Mouse (Mus musculus) embryonic facial prominence, embryonic 10.5 days (tissue): ENCODE measurements around the gene Ghrhr. TPM values are rescaled to one million over a fixed set of nuclear protein-coding genes. Genes with fewer than 3 reads are reported as not detected.

Experiments used
- DNase-seq: peaks from one replicate; pipeline ENCODE4 v3.0.0-alpha.2; 2017; ENCODE audit warnings: low spot score
- H3K27ac ChIP-seq: fragments of 300-500 bp; sonication (generic); replicated peaks from 2 replicates; pipeline ENCODE4 v1.5.1; 2016; ENCODE audit warnings: mild to moderate bottlenecking
- H3K27me3 ChIP-seq: fragments of 300-500 bp; sonication (generic); replicated peaks from 2 replicates; pipeline ENCODE4 v1.6.1; 2016; ENCODE audit warnings: low read depth, mild to moderate bottlenecking; ENCODE audit not compliant: poor library complexity, severe bottlenecking
- H3K36me3 ChIP-seq: fragments of 300-500 bp; sonication (generic); replicated peaks from 2 replicates; pipeline ENCODE4 v1.6.1; 2016; ENCODE audit warnings: mild to moderate bottlenecking, moderate library complexity
- H3K4me1 ChIP-seq: fragments of 300-500 bp; sonication (generic); 2 replicates; pipeline ENCODE4 v1.6.1; 2016
- H3K4me3 ChIP-seq: fragments of 300-500 bp; sonication (generic); 2 replicates; pipeline ENCODE4 v1.5.1; 2016; ENCODE audit warnings: mild to moderate bottlenecking, moderate library complexity
- H3K9me3 ChIP-seq: fragments of 300-500 bp; sonication (generic); 2 replicates; pipeline ENCODE4 v1.6.1; 2016; ENCODE audit warnings: mild to moderate bottlenecking
- WGBS: fragments of 180-500 bp; shearing (Covaris S2); methylation state at CpG from one replicate; pipeline ENCODE4 v1.1.7; 2016; 5-methylcytosine and 5-hydroxymethylcytosine counted together
- polyA plus RNA-seq: library from polyadenylated mRNA; unstranded; fragments of >200 nt; fragmentation: Nextera tagmentation; extraction: Ambion mirVana; gene quantifications from 2 replicates; pipeline ENCODE4 v1.2.1, GENCODE M21; 2016

Ghrhr gene
- polyA plus RNA-seq, 1 experiment from 2014 or later = not detected

GRCm38 (mm10) chr6:55355575-55355974 lies 20.5 kb upstream of the Ghrhr start:
- H3K27me3 ChIP-seq = no peaks in the 10 kb centered on the region
- 86% methylated on average over 7 of the region's 7 CpGs for WGBS
- H3K4me3 ChIP-seq = no peak overlapping the region
- DNase-seq = no peak
- H3K4me1 ChIP-seq = peaks cover 8% of the 10 kb centered on the region
- no peaks in the 10 kb centered on the region for H3K36me3 ChIP-seq
- H3K9me3 ChIP-seq = no peaks in the 10 kb centered on the region
- H3K27ac ChIP-seq = no peak overlapping the region

DNA sequence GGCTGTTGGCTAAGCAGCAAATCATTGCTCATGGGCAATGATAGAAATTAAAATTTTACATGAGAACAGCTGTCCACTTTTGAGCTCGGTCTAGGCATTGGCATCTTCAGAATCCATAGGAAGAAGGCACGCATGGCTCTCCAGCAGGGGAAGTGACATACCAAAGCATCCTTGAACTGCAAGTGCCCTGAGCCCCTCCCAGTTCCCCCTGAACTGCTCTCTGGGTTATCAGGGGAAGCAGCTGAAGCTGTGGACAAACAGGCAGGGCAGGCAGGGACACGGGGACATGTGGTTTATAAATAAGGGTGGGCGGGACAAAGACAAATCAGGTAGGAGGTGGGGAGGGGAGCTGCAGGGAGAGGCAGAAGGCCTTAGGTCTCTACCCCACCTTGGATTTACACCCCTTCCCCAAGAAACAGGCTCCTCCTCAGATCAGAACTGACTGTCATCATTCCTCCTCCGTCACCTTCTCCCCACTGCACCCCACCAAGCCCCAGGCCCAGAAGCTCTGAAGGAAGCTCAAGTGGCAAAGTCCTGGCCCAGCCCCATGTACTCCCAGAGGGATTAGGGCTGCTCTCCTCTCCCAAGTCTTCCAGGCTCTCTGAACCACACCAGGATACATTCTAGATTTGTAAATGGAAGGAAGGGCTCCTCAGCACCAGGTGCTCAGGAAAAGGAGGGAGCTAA lies 19.9 kb upstream of the Ghrhr start:
- DNase-seq = no peak
- 63% methylated on average over 5 of the region's 5 CpGs for WGBS
- Histone ChIP-seq H3K36me3 (no peaks in the 10 kb centered on the region), H3K9me3 (no peaks in the 10 kb centered on the region), H3K4me1 (peaks cover 8% of the 10 kb centered on the region), H3K4me3 (no peak overlapping the region), H3K27ac (no peak overlapping the region), H3K27me3 (no peaks in the 10 kb centered on the region)

- no peak overlapping the region for H3K27ac ChIP-seq
- DNase-seq = no peak
Observed at GRCm38 (mm10) chr6:55356976-55357635, 19.0 kb upstream of the Ghrhr start.

GRCm38 (mm10) chr6:55357636-55358031 lies 18.5 kb upstream of the Ghrhr start:
- Histone ChIP-seq H3K9me3 (no peaks in the 10 kb centered on the region), H3K4me1 (peaks cover 8% of the 10 kb centered on the region), H3K4me3 (no peak overlapping the region), H3K27ac (no peak overlapping the region), H3K27me3 (no peaks in the 10 kb centered on the region), H3K36me3 (no peaks in the 10 kb centered on the region)
- WGBS = 67% methylated on average over 6 of the region's 6 CpGs
- DNase-seq = no peak

More at GRCm38 (mm10) chr6:55356976-55357635, 19.0 kb upstream of the Ghrhr start:
- Histone ChIP-seq H3K36me3 (no peaks in the 10 kb centered on the region), H3K9me3 (no peaks in the 10 kb centered on the region), H3K4me1 (peaks cover 8% of the 10 kb centered on the region), H3K27me3 (no peaks in the 10 kb centered on the region), H3K4me3 (no peak overlapping the region)
- WGBS = 66% methylated on average over 5 of the region's 5 CpGs

DNA sequence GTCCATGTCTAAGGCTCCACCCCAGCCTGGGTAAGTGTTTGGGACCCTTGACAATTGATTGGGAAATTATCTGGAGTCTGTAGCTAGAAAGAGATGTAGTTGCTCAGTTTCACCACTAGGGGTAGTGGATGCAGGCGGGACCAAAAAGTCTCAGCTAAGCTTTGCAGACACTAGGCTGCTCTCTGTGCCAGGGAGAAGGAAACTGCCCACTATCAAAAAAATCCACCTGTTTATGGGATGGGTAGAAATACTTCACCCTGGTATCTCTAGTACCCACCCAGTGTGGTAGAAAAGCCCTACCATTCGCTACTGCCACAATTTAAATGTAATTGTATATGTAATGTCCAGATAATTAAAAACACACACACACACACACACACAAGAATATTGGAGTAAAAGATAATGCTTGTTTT lies 17.4 kb upstream of the Ghrhr start:
- Histone ChIP-seq H3K9me3 (no peaks in the 10 kb centered on the region), H3K4me1 (peaks cover 8% of the 10 kb centered on the region), H3K27ac (no peak overlapping the region), H3K36me3 (no peaks in the 10 kb centered on the region), H3K27me3 (no peaks in the 10 kb centered on the region), H3K4me3 (no peak overlapping the region)
- whole genome bisulfite sequencing = 20% methylated on average over 2 of the region's 2 CpGs
- peak; percentile 47 for DNase-seq

DNA sequence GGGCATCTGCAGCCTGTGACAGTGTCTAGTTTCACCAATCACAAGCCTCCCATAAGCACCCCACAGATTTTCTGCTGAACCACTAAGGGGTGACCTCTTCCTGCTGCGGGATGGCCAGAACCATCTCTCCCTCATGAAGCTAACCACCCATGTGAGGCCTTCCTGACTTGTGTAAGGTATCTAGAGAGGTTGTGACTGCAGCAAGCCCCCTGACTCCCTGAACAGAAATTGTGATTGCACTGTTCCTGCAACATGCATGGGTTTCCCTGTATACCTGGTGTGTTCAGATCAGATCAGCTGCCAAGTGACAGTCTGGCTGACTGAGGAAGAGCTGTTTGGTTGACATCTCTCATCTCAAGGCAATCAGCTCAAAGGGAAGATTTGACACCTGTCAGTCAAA lies 13.4 kb upstream of the Ghrhr start:
- Histone ChIP-seq H3K9me3 (no peaks in the 10 kb centered on the region), H3K27ac (no peak overlapping the region), H3K4me1 (peaks cover 5% of the 10 kb centered on the region), H3K27me3 (no peaks in the 10 kb centered on the region), H3K36me3 (no peaks in the 10 kb centered on the region), H3K4me3 (no peak overlapping the region)
- DNase-seq = no peak
- 96% methylated on average over 1 of the region's 1 CpGs for WGBS

- Histone ChIP-seq H3K4me3 (no peak overlapping the region), H3K27ac (no peak overlapping the region), H3K27me3 (no peaks in the 10 kb centered on the region), H3K9me3 (no peaks in the 10 kb centered on the region), H3K4me1 (no peaks in the 10 kb centered on the region), H3K36me3 (no peaks in the 10 kb centered on the region)
- no peak for DNase-seq
Observed at GRCm38 (mm10) chr6:55367126-55367525, 9.0 kb upstream of the Ghrhr start.

- WGBS = 90% methylated on average over 6 of the region's 6 CpGs
- Histone ChIP-seq H3K27ac (no peak overlapping the region), H3K36me3 (no peaks in the 10 kb centered on the region), H3K4me1 (no peaks in the 10 kb centered on the region), H3K27me3 (0 out of 2 replicates have a peak, but pooled peaks cover 2% of the 10 kb centered on the region), H3K4me3 (no peak overlapping the region), H3K9me3 (no peaks in the 10 kb centered on the region)
- DNase-seq = no peak
Observed at GRCm38 (mm10) chr6:55370831-55371230, 5.3 kb upstream of the Ghrhr start.

DNA sequence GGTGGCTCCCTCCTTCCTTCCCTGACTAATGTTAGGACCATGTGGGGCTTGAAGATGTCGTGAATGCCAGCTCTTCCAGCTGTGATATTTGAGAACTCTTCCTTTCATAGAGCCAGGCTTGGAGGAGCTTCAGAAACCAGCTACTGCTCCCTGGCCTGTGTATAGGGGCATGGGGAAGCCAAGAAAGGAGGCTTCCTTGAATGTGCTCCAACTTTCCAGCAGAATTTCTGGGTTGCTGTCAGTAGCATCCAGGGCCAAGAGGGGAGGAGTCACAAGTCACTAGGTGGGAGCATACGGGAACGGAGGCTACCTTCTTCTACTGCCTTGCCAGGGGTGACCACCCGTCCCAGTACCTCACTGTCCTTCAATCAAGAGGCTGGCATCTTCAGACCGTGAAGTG lies 416 bp downstream of the Ghrhr start:
- DNase-seq = no peak
- WGBS = 76% methylated on average over 5 of the region's 5 CpGs
- H3K9me3 ChIP-seq = no peaks in the 10 kb centered on the region
- H3K36me3 ChIP-seq = no peaks in the 10 kb centered on the region
- no peak overlapping the region for H3K4me3 ChIP-seq
- H3K27me3 ChIP-seq = peaks cover 9% of the 10 kb centered on the region; the same call in 1 of the 2 replicates
- no peak overlapping the region for H3K27ac ChIP-seq
- no peaks in the 10 kb centered on the region for H3K4me1 ChIP-seq

DNA sequence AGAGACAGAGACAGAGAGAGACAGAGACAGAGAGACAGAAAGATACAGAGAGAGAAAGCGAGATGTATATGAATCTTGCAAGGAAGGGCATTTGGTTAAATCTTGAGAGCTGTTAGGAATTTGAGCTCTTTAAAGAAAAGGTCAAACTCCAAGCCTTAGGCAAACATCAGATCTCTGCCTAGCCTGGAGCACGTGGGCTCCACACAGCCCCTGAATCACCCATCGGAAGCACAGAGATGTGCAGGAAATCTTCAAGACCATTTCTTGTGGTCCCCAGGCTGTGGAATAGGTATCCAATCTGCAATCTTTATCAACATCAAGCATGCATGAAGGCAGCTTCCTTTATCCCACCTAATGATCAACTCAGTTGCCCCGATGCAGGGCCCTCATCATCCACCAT lies 1.4 kb downstream of the Ghrhr start:
- Histone ChIP-seq H3K4me3 (no peak overlapping the region), H3K4me1 (0 out of 2 replicates have a peak, but pooled peaks cover 6% of the 10 kb centered on the region), H3K27me3 (peaks cover 9% of the 10 kb centered on the region; the same call in 1 of the 2 replicates), H3K27ac (no peak overlapping the region), H3K9me3 (no peaks in the 10 kb centered on the region), H3K36me3 (no peaks in the 10 kb centered on the region)
- 81% methylated on average over 4 of the region's 4 CpGs for WGBS
- no peak for DNase-seq

GRCm38 (mm10) chr6:55379641-55380335 lies 3.7 kb downstream of the Ghrhr start:
- DNase-seq = peak; percentile 49
- WGBS = 44% methylated on average over 3 of the region's 3 CpGs
- no peaks in the 10 kb centered on the region for H3K36me3 ChIP-seq
- H3K27ac ChIP-seq = no peak overlapping the region
- no peaks in the 10 kb centered on the region for H3K9me3 ChIP-seq
- no peak overlapping the region for H3K4me3 ChIP-seq
- 0 out of 2 replicates have a peak, but pooled peaks cover 6% of the 10 kb centered on the region for H3K4me1 ChIP-seq
- peaks cover 9% of the 10 kb centered on the region; the same call in 1 of the 2 replicates for H3K27me3 ChIP-seq

DNA sequence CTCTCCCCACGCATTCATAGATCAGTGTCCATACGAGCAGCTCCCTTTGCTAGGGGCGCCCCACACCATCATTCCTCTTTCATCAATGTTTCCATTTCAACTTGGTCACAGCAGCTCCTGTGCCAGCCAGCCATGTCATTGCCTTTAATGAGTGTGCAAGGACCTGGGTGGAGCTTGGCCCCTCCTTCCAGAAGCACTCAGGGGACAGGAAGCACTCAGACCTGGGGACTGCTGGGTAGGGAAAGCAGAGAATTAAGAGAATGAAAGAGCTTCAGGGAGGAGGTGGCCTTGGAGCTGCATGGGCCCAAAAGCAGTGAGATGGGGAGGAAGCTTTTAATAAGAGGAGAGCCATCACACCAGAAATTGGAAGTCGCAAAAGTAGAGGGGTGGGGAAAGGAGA lies 5.9 kb downstream of the Ghrhr start:
- Histone ChIP-seq H3K27ac (no peak overlapping the region), H3K4me3 (no peak overlapping the region), H3K4me1 (0 out of 2 replicates have a peak, but pooled peaks cover 6% of the 10 kb centered on the region), H3K27me3 (no peaks in the 10 kb centered on the region), H3K36me3 (no peaks in the 10 kb centered on the region), H3K9me3 (no peaks in the 10 kb centered on the region)
- WGBS = 87% methylated on average over 4 of the region's 4 CpGs
- DNase-seq = no peak
